Mouse (Mus musculus): ENCODE results near the gene Agtrap.

The Agtrap gene

GRCm38 (mm10) chr4:148075259-148075658, 12.6 kb downstream of the Agtrap start:
- DNase-seq (ENCODE audit: low spot score in 2 of 2) = peak in 1 of 2 experiments; percentile 56

- no peak for DNase-seq (ENCODE audit: low spot score in 2 of 2)
These were observed 13.2 kb downstream of the Agtrap start for GRCm38 (mm10) chr4:148074521-148075189.

- DNase-seq (ENCODE audit: low spot score in 2 of 2) = no peak
These were observed 16.3 kb downstream of the Agtrap start for GRCm38 (mm10) chr4:148071508-148071907.

- DNase-seq (ENCODE audit: low spot score in 2 of 2) = no peak
These were observed 18.1 kb downstream of the Agtrap start for GRCm38 (mm10) chr4:148069602-148070218.

- no peak for DNase-seq (ENCODE audit: low spot score in 2 of 2)
These were observed 20.5 kb downstream of the Agtrap start for GRCm38 (mm10) chr4:148067346-148067745.

- DNase-seq (ENCODE audit: low spot score in 2 of 2) = no peak
These were observed 21.5 kb downstream of the Agtrap start for GRCm38 (mm10) chr4:148066401-148066744.

- DNase-seq (ENCODE audit: low spot score in 2 of 2) = no peak
These were observed 22.0 kb downstream of the Agtrap start for GRCm38 (mm10) chr4:148065702-148066400.

GRCm38 (mm10) chr4:148061086-148061480, 26.7 kb downstream of the Agtrap start:
- DNase-seq (ENCODE audit: low spot score in 2 of 2) = no peak

GRCm38 (mm10) chr4:148060120-148061085, 27.4 kb downstream of the Agtrap start:
- DNase-seq (ENCODE audit: low spot score in 2 of 2) = no peak

GRCm38 (mm10) chr4:148058993-148059392, 28.8 kb downstream of the Agtrap start:
- no peak for DNase-seq (ENCODE audit: low spot score in 2 of 2)

GRCm38 (mm10) chr4:148058218-148058819, 29.5 kb downstream of the Agtrap start:
- no peak for DNase-seq (ENCODE audit: low spot score in 2 of 2)

GRCm38 (mm10) chr4:148057661-148058209, 30.1 kb downstream of the Agtrap start:
- no peak for DNase-seq (ENCODE audit: low spot score in 2 of 2)

- no peak for DNase-seq (ENCODE audit: low spot score in 2 of 2)
These were observed 31.0 kb downstream of the Agtrap start for GRCm38 (mm10) chr4:148056801-148057200.

GRCm38 (mm10) chr4:148056246-148056645, 31.6 kb downstream of the Agtrap start:
- DNase-seq (ENCODE audit: low spot score in 2 of 2) = no peak

GRCm38 (mm10) chr4:148054961-148055695, 32.7 kb downstream of the Agtrap start:
- DNase-seq (ENCODE audit: low spot score in 2 of 2) = no peak

- DNase-seq (ENCODE audit: low spot score in 2 of 2) = no peak
These were observed 34.4 kb downstream of the Agtrap start for GRCm38 (mm10) chr4:148053417-148053920.

GRCm38 (mm10) chr4:148052976-148053375, 34.9 kb downstream of the Agtrap start:
- DNase-seq (ENCODE audit: low spot score in 2 of 2) = no peak

GRCm38 (mm10) chr4:148051886-148052285, 35.9 kb downstream of the Agtrap start:
- DNase-seq (ENCODE audit: low spot score in 2 of 2) = no peak

- no peak for DNase-seq (ENCODE audit: low spot score in 2 of 2)
These were observed 36.6 kb downstream of the Agtrap start for GRCm38 (mm10) chr4:148051046-148051776.

All from frontal cortex, postnatal 10 days (tissue).